Mouse (Mus musculus) CH12.LX (cell line): Measurements from ENCODE around the gene Tnrc6b. TPM values are rescaled to one million over a fixed set of nuclear protein-coding genes. Genes with fewer than 3 reads are reported as not detected.

Source experiments
- DNase-seq: peaks from one replicate; pipeline ENCODE4 v3.0.0-alpha.2; 2013; ENCODE audit errors: extremely low read depth
- H3K27ac ChIP-seq: 2 replicates; pipeline ENCODE4 v1.5.1; 2012; ENCODE audit warnings: low read depth, mild to moderate bottlenecking, control low read depth, moderate library complexity; ENCODE audit not compliant: insufficient read depth
- H3K27me3 ChIP-seq: replicated peaks from 2 replicates; pipeline ENCODE3; 2012; ENCODE audit warnings: inconsistent platforms
- H3K36me3 ChIP-seq, 2 experiments: replicated peaks in 1 of 2; 2 replicates each; pipeline versions ENCODE3 to v1.6.1; 2012; ENCODE audit warnings: inconsistent platforms in 1 of 2, low read length in 1 of 2, mild to moderate bottlenecking in 1 of 2, mixed read lengths in 1 of 2, moderate library complexity in 1 of 2; ENCODE audit not compliant: control insufficient read depth in 1 of 2, insufficient read depth in 1 of 2
- H3K4me1 ChIP-seq, 2 experiments: 2 replicates each; pipeline ENCODE4 v1.6.1; 2012; ENCODE audit warnings: inconsistent platforms in 1 of 2, moderate library complexity in 1 of 2; ENCODE audit not compliant: insufficient read depth in 2 of 2, control insufficient read depth in 1 of 2
- H3K4me2 ChIP-seq: 2 replicates; pipeline ENCODE4 v1.6.1; 2012; ENCODE audit warnings: low read depth, mild to moderate bottlenecking, control low read depth; ENCODE audit not compliant: poor library complexity, insufficient read depth, severe bottlenecking
- H3K4me3 ChIP-seq, 3 experiments: fragments of 150-350 bp in 1 of 3; sonication (generic) in 1 of 3; replicated peaks in 1 of 3; 2 replicates each; pipeline versions ENCODE3 to v1.5.1; 2011 to 2012; ENCODE audit warnings: low read depth in 2 of 3, low read length in 2 of 3, mild to moderate bottlenecking in 2 of 3, moderate library complexity in 2 of 3, control low read depth in 1 of 3, improper control_type of control experiment in 1 of 3, inconsistent platforms in 1 of 3, mixed read lengths in 1 of 3; ENCODE audit not compliant: poor library complexity in 1 of 3
- H3K79me2 ChIP-seq: replicated peaks from 2 replicates; pipeline ENCODE4 v1.6.1; 2012; ENCODE audit warnings: mild to moderate bottlenecking, moderate library complexity; ENCODE audit not compliant: control insufficient read depth, poor library complexity, insufficient read depth, severe bottlenecking; ENCODE audit errors: extremely low read depth
- H3K9ac ChIP-seq: 2 replicates; pipeline ENCODE4 v1.6.1; 2012; ENCODE audit warnings: low read depth, mild to moderate bottlenecking, control low read depth, moderate library complexity; ENCODE audit not compliant: insufficient read depth
- H3K9me3 ChIP-seq: replicated peaks from 2 replicates; pipeline ENCODE3; 2012; ENCODE audit warnings: low read length, inconsistent platforms, mixed read lengths
- BHLHE40 ChIP-seq: IDR thresholded peaks from 2 replicates; pipeline ENCODE4 v1.6.1; 2011; ENCODE audit warnings: mild to moderate bottlenecking, low read depth, low read length, improper control_type of control experiment
- CHD2 ChIP-seq: IDR thresholded peaks from 2 replicates; pipeline ENCODE4 v1.6.1; 2011; ENCODE audit warnings: low read length, improper control_type of control experiment
- E2F4 ChIP-seq: IDR thresholded peaks from 2 replicates; pipeline ENCODE4 v1.6.1; 2011; ENCODE audit warnings: low read depth, low read length, improper control_type of control experiment; ENCODE audit not compliant: insufficient replicate concordance
- ELF1 ChIP-seq: IDR thresholded peaks from 2 replicates; pipeline ENCODE4 v1.6.1; 2014; ENCODE audit warnings: low read depth, mild to moderate bottlenecking, inconsistent platforms, low read length, improper control_type of control experiment
- EP300 ChIP-seq: IDR thresholded peaks from 2 replicates; pipeline ENCODE4 v1.6.1; 2011; ENCODE audit warnings: low read length, improper control_type of control experiment
- JUN ChIP-seq: IDR thresholded peaks from 2 replicates; pipeline ENCODE4 v1.6.1; 2011; ENCODE audit warnings: low read depth, mild to moderate bottlenecking, low read length, improper control_type of control experiment, moderate library complexity; ENCODE audit not compliant: insufficient read depth
- KAT2A ChIP-seq: IDR thresholded peaks from 2 replicates; pipeline ENCODE4 v1.6.1; 2012; ENCODE audit warnings: low read length, improper control_type of control experiment, inconsistent platforms; ENCODE audit not compliant: insufficient replicate concordance
- MAX ChIP-seq: IDR thresholded peaks from 2 replicates; pipeline ENCODE4 v1.6.1; 2011; ENCODE audit warnings: low read length, improper control_type of control experiment
- MAZ ChIP-seq: IDR thresholded peaks from 2 replicates; pipeline ENCODE4 v1.6.1; 2012; ENCODE audit warnings: low read depth, mild to moderate bottlenecking, inconsistent platforms, low read length, improper control_type of control experiment, moderate library complexity
- NELFE ChIP-seq: IDR thresholded peaks from 2 replicates; pipeline ENCODE4 v1.6.1; 2011; ENCODE audit warnings: low read depth, low read length, improper control_type of control experiment
- NRF1 ChIP-seq: IDR thresholded peaks from 2 replicates; pipeline ENCODE4 v1.6.1; 2014; ENCODE audit warnings: low read depth, mild to moderate bottlenecking, inconsistent platforms, low read length, improper control_type of control experiment, moderate library complexity
- RAD21 ChIP-seq: IDR thresholded peaks from 2 replicates; pipeline ENCODE4 v1.6.1; 2011; ENCODE audit warnings: low read depth, mild to moderate bottlenecking, low read length, improper control_type of control experiment, moderate library complexity
- UBTF ChIP-seq: IDR thresholded peaks from 2 replicates; pipeline ENCODE4 v1.6.1; 2012; ENCODE audit warnings: low read depth, mild to moderate bottlenecking, inconsistent platforms, low read length, improper control_type of control experiment, moderate library complexity
- ZKSCAN1 ChIP-seq: IDR thresholded peaks from 2 replicates; pipeline ENCODE4 v1.6.1; 2012; ENCODE audit warnings: low read depth, inconsistent platforms, low read length, improper control_type of control experiment, borderline replicate concordance
- ZMIZ1 ChIP-seq: IDR thresholded peaks from 2 replicates; pipeline ENCODE4 v1.6.1; 2012; ENCODE audit warnings: low read depth, mild to moderate bottlenecking, inconsistent platforms, low read length, improper control_type of control experiment
- dilution Hi-C: fragments of 300-500 bp; cut with MboI; formaldehyde crosslinking; loops from 2 replicates; pipeline ENCODE4 v1.14.3; 2020; ENCODE audit warnings: low sequenced_read_pairs; ENCODE audit not compliant: extremely low pct_unique_long_range_greater_than_20kb, extremely low pct_ligation_motif_present
- in situ Hi-C: fragments of 300-500 bp; cut with MboI; formaldehyde crosslinking; loops from 3 replicates; pipeline ENCODE4 v1.14.3; 2019; ENCODE audit warnings: low sequenced_read_pairs, low pct_ligation_motif_present, low pct_unique_long_range_greater_than_20kb, mixed read lengths
- polyA plus RNA-seq: library from polyadenylated mRNA; unstranded; fragments of >175 nt; gene quantifications from 2 replicates; pipeline ENCODE4 v1.2.1, GENCODE M21; 2012; ENCODE audit warnings: low read depth; ENCODE audit not compliant: insufficient read length
- total RNA-seq, 2 experiments: library from RNA; depleted of rRNA; stranded (reverse); fragments of 300-350 nt in 1 of 2; fragments of >200 nt in 1 of 2; gene quantifications; 2 replicates each; pipeline ENCODE4 v1.2.3; 2012 to 2014

The Tnrc6b gene
- total and polyA plus RNA-seq, 3 experiments, result 6.0 to 17.1 (median 16.1) TPM

DNA sequence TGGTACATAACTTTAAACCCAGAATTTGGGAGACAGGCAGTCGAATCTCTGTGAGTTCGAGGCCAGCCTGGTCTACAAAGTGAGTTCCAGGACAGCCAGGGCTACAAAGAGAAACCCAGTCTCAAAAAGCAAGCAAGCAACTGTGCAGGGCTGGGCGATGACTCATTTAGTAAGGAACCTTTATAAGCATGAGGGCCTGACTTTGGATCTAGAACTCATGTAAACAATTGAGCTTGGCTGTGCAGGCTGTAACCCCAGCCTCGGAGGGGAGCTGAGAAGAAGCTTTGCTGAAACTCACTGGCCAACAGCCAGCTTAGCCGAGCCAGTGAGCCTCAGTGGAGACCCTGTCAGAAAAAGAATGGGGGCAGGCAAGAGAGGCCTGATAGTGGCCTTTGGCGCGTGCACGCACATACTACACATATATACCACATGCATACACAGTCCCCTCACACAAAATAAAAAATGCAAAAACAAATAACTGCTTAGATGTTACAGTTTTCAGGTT, 5.6 kb downstream of the Tnrc6b start:
- H3K36me3 ChIP-seq, result peaks cover 0 to 10% of the 10 kb centered on the region in 2 experiments
- H3K9ac ChIP-seq, result no peak overlapping the region
- no peak overlapping the region for H3K4me3 ChIP-seq
- TF ChIP-seq ZMIZ1 (no peak), BHLHE40 (no peak), ZKSCAN1 (no peak), KAT2A (no peak), MAX (no peak), E2F4 (no peak), NELFE (no peak), NRF1 (no peak), UBTF (no peak), CHD2 (no peak)
- no peak overlapping the region for H3K4me2 ChIP-seq
- dilution Hi-C loops, result no loop called here
- peaks cover 6 to 18% of the 10 kb centered on the region in 2 experiments; a peak in 3 of 4 replicates for H3K4me1 ChIP-seq
- no peaks in the 10 kb centered on the region for H3K27me3 ChIP-seq
- peaks cover 30% of the 10 kb centered on the region for H3K79me2 ChIP-seq
- no peak overlapping the region for H3K27ac ChIP-seq
- peaks cover 3% of the 10 kb centered on the region for H3K9me3 ChIP-seq
- in situ Hi-C loops, result loop anchor here (25.0 kb wide), 1 partner anchor 471 kb away; the partner anchor contains the start of gene Mrtfa
- DNase-seq, result no peak

DNA sequence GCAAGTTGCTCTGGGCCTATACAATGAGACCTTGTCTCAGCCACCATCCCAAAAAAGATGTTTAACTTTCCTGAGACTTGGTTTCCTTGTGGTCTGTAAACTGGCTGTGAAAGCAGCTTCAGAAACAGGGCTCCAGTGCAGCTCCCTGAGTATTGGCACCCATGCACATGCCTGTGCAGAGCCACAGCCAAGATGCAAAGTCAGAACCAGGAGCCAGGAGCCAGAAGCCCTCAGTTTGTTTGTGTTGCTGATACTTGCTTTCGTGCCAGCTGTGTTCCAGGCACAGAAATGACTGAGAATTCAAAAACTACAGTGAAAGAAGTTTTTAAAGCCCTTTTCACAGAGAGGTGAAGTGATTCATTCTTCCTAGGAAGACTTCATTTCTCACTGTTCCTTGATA, 6.3 kb downstream of the Tnrc6b start:
- H3K36me3 ChIP-seq, result peaks cover 0 to 10% of the 10 kb centered on the region in 2 experiments
- no peak overlapping the region for H3K27ac ChIP-seq
- H3K27me3 ChIP-seq, result no peaks in the 10 kb centered on the region
- H3K9me3 ChIP-seq, result peaks cover 3% of the 10 kb centered on the region
- no peak for DNase-seq
- in situ Hi-C loops (loop anchor here (25.0 kb wide), 1 partner anchor 470 kb away; the partner anchor contains the start of gene Mrtfa), dilution Hi-C loops (no loop called here)
- H3K9ac ChIP-seq, result no peak overlapping the region
- no peak overlapping the region for H3K4me2 ChIP-seq
- peaks cover 24% of the 10 kb centered on the region for H3K79me2 ChIP-seq
- H3K4me1 ChIP-seq, result peaks cover 9 to 21% of the 10 kb centered on the region in 2 experiments; a peak in 3 of 4 replicates
- no peak overlapping the region for H3K4me3 ChIP-seq
- no peak for TF ChIP-seq JUN
- no peak for TF ChIP-seq NELFE
- no peak for TF ChIP-seq RAD21
- no peak for TF ChIP-seq KAT2A
- TF ChIP-seq EP300, result no peak
- TF ChIP-seq CHD2, result no peak
- TF ChIP-seq ELF1, result no peak
- TF ChIP-seq MAZ, result no peak
